Mouse (Mus musculus): Measurements from ENCODE around the gene Dhrs3. TPM values are rescaled to one million over a fixed set of nuclear protein-coding genes. Genes with fewer than 3 reads are reported as not detected.

Dhrs3 gene
- total RNA-seq, 2 experiments from 2014 or later, result 33.3 to 44.8 TPM

DNA sequence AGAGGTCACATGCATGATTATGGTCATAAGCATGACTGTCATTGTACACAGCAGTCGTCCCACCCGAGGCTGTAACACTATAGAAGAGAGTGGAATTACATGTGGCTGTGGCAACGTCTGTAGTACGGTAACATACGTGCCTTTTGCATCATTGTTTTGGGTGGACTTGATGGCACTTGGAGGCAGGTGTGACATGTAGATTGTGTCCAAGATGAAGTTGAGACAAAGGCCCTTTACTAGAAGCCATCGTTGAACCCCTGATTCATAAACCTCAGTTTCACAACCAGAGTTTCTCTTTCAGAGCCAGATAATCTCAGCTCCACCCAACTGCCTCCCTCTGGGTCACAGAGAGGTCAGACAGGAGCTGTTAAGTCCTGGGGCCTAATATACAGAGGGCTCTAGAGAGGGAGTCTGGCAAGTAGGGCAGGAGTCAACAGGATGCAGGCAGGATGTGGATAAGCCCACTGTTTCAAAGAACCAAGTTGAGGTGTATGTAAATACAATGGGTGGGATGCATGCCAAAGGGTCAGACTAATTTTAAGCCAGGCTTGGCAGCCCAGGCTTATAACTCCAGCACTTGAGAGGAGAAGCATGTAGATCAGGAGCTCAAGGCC, 5.5 kb downstream of the Dhrs3 start:
- DNase-seq, result peak; percentile 61

DNA sequence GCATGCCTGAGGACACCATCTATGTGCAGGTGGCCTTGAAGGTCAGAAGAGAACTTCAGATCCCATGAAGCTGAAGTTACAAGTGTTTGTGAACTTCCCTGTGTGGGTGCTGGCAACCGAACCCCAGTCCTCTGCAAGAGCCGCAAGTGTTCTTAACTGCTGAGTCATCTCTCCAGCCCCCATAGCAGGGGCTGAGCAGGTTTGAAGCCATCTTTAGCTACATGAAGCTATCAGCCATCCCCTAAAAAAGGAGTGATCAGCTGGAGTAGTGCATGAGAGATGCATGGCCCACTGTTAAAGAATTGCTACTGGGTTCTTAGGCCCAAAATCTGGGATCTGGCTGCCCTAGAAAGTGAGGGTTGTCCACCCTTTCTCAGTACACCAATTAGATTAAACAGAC, 6.1 kb downstream of the Dhrs3 start:
- DNase-seq, result no peak

DNA sequence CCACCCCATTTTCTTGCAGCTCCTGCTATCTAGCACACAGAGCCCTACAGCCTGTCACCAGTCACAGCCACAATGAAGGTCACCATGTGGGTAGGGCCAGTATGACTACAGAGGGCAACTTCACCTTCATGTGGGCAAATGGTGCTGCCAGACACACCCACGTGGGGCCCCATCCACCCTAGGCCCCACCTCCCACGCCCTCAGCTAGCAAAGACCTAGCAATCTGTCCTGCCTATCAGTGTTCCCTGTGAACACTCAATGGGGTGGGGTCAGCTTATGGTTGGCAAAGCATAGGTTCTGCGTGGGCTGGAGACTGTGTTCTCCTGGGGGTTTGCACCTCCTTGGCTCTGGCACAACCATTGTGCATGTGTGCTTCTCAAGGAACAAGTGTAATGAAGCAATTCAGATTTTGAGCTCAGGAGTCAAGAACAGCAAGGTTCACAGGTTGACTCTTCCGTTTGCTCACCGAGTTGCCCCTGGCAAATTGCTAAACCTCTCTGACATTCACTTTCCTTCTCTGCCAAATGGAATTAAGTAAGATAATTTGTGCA, 9.0 kb downstream of the Dhrs3 start:
- no peak for DNase-seq

DNA sequence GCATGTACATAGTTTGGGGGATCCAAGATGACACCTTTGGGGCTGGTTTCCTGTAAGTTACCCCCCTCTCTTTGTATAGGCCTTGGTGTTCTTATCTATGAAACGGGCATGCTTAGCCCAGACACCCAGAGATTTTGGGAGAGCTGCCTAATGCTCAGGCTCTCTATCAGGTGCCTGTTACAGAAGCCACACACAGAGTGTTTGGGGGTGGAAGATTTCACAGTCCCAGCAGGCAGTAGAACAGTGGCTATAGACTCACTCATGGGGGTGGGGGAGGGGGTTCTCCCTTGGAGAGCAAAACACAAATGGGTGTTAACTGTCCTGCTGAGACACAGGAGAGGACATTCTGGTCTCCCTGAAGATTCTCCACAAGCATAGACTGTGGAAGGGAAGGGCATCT, 10.5 kb downstream of the Dhrs3 start:
- DNase-seq, result no peak

DNA sequence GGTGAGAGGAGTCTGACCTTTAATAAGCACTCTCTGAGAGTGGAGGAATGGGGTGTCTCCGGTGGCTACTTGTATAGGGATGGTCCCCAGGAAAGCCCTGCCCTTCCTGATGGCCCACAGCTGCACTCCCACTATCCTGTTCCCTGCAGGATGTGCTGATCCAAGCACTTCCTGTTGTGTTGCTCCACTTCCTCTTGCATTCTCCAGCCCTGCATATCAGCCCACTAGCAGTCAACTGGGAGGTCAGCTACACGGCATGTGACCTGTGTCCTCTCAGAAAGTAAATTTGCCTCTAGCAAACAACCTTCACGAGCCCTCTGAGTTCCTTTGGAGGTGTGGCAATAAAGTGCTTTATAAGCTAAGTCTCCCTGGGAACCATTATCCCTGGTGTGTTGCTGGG, 11.3 kb downstream of the Dhrs3 start:
- peak; percentile 55 for DNase-seq

DNA sequence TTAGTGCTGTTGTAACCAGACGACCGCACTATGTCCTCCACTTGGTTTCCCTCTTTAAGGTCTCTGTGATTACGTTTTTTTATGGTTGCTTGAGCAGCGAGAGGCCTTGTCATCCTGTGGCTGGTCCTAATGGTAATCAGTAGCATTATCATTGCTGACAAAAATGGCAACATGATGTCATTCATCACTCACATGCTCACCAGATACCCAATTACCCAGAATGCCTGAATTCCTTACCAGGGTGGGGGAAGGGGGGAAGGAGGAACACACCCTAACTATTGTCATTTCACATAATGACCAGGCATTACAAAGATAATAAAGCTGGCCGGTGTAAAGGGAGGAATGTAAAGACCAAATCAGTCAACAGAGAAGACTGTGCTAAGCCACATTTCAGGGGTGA, 12.5 kb downstream of the Dhrs3 start:
- DNase-seq, result no peak

DNA sequence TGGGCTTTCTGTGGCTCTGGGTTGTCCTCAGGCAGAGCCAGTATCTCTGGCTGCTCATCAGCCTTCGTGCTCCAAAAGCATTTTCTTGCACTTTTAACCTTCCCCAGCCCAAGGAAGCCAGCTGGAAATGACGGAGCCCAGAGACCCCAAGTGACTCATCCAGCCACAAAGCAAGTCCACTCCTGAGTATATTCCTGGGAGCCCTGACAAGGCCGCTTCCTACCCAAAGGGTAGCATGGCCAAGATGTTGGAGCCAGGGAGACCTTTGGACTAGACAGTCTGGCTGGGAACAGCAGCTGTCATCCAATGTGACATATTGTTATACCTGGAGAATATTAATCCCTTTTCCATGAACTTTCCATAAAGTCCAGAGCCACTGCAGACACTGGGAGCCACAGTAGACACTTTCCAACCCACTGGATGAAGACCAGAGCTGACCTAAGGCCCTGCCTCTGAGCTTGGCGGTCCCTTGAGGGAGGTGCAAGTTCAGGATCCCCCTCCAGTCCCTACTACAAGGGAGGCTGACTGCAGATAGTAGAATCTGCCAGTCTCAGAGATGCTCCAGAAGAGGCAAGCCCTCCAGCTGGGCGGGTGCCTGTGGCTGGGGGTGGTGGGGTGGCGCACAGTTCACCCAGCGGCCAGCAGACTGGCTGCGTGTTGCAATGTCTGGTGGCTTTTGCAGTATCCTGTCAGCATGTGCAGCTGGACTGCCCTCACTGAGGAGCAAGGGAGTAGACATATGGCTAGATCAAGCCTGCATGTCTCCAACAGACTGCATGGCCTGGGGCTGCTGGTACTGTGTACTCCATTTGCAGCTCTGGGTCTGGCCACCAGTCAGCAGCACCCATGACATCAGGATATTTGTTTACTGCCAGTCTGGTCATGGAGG, 13.6 kb downstream of the Dhrs3 start:
- DNase-seq, result peak; percentile 84

DNA sequence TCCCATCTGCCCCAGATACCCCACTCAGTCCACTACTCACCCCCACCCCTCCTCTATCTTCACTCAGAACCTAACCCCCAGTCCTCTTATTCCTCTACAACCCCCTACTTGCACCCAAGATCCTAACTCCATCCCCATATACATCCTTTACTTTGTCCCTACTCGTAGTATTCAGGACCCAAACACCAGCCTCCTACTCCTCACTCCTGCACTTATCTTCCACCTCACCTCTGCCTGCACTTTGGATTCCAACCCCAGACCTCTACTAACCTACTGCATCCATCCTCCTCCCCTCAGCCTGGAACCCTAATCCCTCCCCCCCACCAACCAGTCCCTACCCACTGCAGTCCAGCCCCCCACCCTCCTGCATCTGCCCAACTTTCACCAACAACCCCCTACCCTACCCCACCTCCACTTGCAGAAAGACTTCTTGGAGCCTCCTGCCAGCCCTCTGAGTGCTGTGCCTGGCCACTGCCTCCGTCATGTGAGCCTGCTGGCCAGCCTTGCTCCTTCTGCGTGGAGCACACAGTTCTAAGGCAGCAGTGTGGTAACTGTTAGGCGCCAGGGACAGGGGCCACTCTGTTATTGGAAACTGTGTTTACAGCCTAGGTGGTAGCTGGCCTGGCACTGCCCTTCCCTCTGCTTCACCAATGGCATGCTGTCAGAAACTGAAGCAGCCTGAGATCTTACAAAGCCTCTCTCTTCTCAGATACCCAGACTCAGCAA, 14.5 kb downstream of the Dhrs3 start:
- peak; percentile 69 for DNase-seq

DNA sequence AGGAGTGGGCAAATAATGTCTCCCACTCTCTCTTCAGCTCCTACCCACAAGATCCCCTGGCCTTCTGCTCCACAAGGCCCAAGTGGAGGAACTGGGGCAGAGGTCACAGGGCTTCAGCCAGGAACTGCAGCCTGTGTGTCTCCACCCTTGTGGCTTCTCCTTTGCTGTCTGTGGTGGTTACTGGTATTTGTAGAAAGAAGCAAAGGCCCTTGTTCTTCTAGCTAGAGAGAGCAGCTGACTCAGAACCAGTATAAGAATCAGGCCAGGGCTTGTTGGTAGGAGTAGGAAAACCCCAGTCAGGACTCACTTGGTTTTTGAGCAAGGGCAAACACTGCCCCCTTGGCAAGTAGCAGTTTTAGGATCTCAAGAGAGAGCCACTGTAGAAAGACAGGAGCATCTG, 16.2 kb downstream of the Dhrs3 start:
- DNase-seq, result no peak

DNA sequence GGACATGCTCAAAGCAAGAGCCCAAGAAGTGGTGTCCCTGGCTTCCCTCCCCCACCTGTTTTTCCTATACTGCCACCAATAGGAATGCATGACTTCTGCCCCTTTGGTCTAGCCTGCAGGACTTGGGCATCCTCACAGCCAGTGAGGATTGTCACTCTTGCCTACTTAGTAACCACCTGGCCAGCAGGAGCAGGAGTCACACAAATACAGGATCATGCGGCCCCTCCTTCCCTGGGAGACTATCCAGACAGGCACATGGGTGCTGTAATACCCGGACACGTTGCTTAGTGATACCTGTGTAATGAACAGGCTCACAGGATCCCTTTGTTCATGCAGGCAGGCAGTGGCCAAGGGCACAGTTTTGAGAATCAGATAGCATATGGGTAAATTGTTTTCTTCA, 17.7 kb downstream of the Dhrs3 start:
- no peak for DNase-seq

DNA sequence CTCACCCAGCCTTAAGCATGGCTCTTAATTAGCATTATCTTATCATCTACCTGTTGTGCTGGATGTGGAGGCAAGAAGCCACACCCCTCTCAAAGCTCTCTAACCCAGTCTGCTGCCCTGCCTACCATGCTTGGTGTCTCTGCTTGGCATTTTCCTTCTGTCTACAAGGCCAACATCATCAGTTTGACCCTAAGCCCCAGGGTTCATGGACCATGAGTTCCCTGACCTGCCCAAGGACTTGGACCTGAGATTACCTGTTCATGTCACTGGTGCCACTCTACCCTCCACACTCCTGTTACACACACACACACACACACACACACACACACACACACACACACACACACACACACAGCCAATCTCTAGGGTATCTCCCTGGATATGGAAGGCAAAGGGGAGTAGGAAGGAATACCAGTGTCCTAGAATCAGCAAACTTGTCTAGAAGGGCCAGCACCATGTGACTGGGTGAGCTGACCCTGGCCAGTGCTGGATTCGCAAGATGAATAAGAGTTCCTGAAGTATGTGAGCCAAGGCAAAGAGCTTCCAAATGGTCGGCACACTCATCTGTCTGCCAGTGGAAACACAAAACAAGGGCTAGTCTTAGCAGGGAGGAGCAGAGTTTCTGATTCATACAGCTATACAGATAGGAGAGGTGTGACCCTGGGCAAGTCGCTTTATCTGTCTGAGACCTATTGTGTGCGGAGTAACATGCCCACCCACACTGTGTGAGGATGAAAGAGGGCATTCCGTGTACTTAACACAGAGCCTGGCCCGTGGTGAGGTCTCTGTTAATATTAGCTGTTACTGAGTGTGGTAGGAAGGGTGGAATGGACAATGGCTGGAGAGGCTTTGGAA, 20.9 kb downstream of the Dhrs3 start:
- DNase-seq, result no peak

DNA sequence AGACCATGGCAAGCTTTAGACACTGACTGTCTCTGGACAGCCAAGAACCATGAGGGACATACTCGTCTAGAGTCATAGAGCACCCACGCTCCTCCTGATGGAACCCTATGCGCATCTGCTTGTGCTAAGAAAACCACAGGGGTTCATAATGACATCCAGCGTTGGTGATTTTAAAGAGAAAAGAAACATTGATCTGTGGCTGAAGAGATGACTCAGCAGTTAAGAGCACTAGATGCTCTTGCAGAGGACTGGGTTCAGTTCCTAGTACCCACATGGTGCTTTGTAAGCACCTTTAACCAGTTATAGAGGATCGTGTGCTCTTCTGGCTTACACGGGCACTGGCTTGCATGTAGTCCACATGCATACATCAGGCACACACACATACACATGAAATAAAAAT, 23.9 kb downstream of the Dhrs3 start:
- no peak for DNase-seq

DNA sequence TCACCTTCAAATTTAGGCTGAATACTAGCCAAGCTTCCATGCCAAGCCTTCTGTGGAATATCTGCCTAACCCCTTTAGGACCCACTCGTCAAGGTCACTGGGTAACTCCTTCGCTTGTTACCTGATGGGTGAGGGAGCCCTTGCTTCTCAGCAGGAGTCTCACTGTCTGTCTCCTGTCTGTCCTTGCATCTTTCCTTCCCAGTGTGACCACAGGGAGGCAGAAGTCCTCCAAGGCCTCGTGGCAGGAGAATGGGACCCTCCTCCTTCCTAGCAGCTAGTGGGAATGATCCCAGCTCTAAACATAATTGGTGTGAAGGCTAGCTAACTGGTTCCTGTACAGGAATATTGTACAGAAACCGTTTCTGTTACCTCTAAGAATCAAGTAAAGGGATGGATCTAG, 24.5 kb downstream of the Dhrs3 start:
- DNase-seq, result no peak

DNA sequence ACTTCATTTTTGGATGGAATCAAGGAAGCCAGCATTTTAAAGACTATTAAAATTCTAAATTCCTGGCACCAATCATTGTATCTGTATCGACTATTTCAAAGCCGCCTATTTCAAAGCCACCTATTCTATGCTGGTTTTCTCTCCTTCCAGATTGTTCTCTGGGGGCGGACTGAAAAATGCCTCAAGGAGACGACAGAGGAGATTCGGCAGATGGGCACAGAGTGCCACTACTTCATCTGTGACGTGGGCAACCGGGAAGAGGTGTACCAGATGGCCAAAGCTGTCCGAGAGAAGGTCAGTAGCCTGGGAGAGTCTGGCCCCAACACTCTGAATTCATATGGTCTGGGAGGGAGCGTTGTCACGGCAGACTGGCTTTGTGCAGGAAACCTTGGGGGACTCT, 25.9 kb downstream of the Dhrs3 start:
- DNase-seq, result no peak

DNA sequence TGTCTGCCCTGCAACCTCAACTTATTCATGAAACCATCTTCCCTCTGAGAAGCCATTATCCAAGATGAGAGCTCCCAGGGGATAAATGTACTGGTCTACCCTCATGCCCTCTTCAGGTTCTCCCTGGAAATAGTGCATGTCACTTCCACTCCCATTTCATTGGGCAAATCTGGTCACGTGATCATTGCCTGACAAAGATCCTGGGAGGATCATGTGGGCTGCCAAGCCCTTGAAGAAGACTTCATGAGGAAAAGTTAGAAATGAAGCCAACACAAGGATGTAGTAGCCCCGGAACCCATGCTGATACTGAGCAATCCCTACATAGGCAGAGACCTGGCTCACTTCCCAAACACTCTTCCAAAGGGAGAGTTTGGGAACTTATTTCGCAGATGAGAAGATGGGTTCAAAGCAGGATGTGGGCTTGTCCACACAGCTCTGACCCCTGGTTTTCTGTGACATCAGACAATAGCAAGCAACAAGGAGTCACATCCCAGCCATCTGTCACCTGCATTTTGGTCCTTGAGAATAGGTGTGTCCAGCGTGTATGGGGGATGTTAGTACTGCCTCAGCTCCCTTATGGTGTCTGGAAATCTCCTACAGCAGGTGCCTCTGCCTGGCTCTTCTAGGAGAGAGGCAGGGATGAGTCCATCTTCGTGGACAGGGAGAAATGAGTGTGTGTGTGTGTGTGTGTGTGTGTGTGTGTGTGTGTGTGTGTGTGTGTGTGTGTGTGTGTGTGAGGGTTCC, 36.2 kb downstream of the Dhrs3 start:
- DNase-seq, result no peak

DNA sequence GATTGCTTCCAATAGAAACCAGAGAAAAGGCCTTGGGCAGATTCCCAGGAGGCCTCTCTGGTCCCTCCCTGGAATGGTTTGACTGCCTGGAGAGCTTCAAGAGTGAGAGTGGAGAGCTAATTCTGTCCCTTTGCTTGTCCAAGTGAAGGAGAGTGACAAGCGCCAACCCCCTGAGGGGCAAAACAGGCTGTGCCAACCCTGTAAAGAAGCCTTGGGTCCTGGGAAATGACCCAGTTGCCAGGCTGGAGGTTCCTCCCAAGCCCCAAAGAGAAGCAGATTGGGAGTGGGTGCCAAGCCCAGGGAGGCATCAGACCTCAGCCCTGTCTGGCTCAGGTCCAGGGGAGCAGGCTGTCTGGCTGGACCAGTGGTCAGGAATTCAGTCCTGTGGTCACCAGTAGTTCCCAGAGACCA, 37.2 kb downstream of the Dhrs3 start:
- DNase-seq, result peak; percentile 75

DNA sequence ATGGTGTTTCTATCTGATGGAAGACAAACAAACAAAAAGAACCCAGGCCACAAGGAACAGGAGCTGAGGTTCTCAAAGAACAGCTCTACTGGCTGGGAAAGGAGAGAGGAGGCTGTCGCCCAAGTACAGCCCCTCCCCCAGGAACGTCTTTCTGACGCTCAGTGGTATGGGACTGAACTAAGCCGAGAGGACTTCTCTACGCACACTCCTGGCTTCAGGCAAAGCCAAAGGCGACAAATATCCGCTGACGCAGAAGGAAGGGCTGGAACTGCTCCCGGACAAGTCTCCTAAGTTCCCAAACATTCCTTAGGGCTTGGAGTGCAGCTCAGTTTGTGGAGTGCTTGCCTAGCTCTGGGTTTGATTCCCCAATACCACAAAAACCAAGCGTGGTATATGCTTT, 37.7 kb downstream of the Dhrs3 start:
- peak; percentile 87 for DNase-seq

DNA sequence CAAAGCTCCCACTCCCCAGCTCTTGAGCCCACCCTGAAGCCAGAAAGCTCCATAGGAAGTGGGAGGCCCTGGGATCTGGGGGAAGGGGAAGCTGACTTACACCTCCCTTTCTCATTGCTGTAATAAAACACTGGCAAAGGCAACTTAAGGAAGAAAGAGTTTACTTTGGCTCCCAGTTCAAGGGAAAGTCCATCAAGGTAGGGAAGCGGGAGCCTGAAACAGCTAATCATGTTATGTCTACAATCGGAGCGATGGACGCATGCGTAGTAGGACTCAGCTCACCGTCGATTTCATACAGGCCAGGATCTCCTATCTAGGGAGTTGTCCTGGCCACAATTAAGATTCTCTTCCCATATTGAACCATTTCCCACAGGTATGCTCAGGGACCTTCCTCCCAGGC, 38.5 kb downstream of the Dhrs3 start:
- no peak for DNase-seq

DNA sequence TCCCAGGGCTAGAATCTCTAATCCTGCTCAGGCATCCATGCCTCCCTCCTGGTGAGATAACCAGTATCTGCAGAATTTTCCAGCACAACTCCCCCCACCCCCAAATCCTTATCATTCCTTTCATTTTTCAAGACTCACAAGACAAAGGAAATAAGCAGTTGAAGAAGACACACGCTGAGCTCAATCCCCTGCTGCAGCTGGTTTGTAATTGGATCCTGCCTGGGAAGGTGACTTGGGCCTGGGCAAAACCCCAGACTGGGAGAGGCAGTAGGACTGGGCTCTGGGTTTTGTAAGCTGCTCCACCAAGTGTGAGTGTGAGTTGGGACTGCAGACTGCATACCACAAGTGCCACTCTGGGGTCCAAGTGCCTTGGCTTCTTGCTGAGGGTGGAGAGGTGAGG, 41.9 kb downstream of the Dhrs3 start:
- peak; percentile 29 for DNase-seq

DNA sequence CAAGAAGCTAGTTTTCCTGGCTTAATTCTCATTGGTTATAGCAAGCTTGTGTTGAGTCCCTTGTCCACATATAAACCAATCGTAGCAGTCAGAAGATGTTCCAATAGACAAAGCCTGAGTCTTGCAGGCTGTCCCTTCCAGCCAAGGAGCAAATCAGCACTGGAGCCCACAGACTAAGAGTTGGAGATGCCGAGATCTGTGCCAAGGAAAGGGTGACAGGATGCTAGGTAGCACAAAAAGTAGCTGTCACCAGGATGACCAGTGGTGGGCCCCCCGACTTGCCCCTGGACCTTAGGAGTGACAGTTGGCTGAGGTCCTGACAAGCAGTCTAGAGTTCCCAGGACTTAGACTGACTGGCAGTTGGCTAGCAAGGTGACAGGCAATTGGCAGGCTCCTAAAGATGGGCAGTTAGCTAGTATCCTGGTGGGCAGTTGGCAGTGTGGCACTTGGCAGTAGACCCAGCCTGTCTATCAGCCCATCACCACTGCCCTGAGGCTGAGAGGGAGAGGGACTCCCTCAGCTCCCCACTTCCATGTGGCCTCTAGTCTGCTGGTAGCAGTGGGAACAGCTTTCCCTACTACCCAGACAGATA, 44.0 kb downstream of the Dhrs3 start:
- DNase-seq, result no peak

Data from gastrocnemius, postnatal 25 days (tissue).